Mouse (Mus musculus): ENCODE results near the gene Asb14. TPM values are rescaled to one million over a fixed set of nuclear protein-coding genes. Genes with fewer than 3 reads are reported as not detected.
"Not testable (repeated sequence)": the region's sequence is repeated elsewhere in the genome, so short reads cannot be mapped to it uniquely, and the experiment has no call there.

Gene Asb14
- total RNA-seq, 2 experiments from 2014 or later = 10.0 to 17.6 TPM

GRCm38 (mm10) chr14:26956139-26956538 lies 61.8 kb downstream of the Asb14 start:
- not testable (repeated sequence) for DNase-seq (ENCODE audit: low spot score in 2 of 2)

- no peak for DNase-seq (ENCODE audit: low spot score in 2 of 2)
Measured at GRCm38 (mm10) chr14:26960518-26960917, 66.2 kb downstream of the Asb14 start.

Other genes with a start within 250 kb of the Asb14 start
- gene Pde12, start 224.7 kb upstream of the Asb14 start, total RNA-seq (2021) = 1 to 10 TPM; 4.6 to 5.6 TPM
- under 1 TPM; 0.15 to 0.16 TPM for gene Dnah12, start 201.3 kb upstream of the Asb14 start, total RNA-seq (2021)
- 10 to 100 TPM; 30.7 to 31.7 TPM for gene Appl1, start 76.7 kb downstream of the Asb14 start, total RNA-seq (2021)
- gene Hesx1, start 99.9 kb downstream of the Asb14 start, total RNA-seq (2021) = under 1 TPM in 1 of 2 experiments, not detected in 1; 0.47 TPM
- 10 to 100 TPM; 11.9 to 12.6 TPM for gene Il17rd, start 144.4 kb downstream of the Asb14 start, total RNA-seq (2021)
- gene Arhgef3, start 220.3 kb downstream of the Asb14 start, total RNA-seq (2021) = 10 to 100 TPM; 24.8 to 25.1 TPM

Data from gastrocnemius, postnatal 4 days (tissue).